Mouse (Mus musculus): ENCODE data around the gene H2afz. TPM values are rescaled to one million over a fixed set of nuclear protein-coding genes. Genes with fewer than 3 reads are reported as not detected.

Gene H2afz
- total and polyA plus RNA-seq, 3 experiments, result 4,006 to 4,409 (median 4,299) TPM

- TF ChIP-seq CHD2 (IDR thresholded peaks at IDR 0.05; ENCODE audit: low read length), result no peak
- TF ChIP-seq CHD1 (IDR thresholded peaks at IDR 0.05; ENCODE audit: low read depth, low read length), result no peak
- TF ChIP-seq TBP (conservative IDR thresholded peaks at IDR 0.05; ENCODE audit: low read depth, low read length), result no peak
- no peak for TF ChIP-seq PAX5 (IDR thresholded peaks at IDR 0.05; ENCODE audit: low read length)
- TF ChIP-seq BHLHE40 (IDR thresholded peaks at IDR 0.05; ENCODE audit: low read depth, low read length), result no peak
- no peak for TF ChIP-seq MYC (IDR thresholded peaks at IDR 0.05; ENCODE audit: low read depth, low read length)
- TF ChIP-seq SIN3A (IDR thresholded peaks at IDR 0.05; ENCODE audit: low read length), result no peak
- no peak for TF ChIP-seq POLR2A (IDR thresholded peaks at IDR 0.05; ENCODE audit: low read depth, low read length)
- no peak for TF ChIP-seq ZC3H11A (IDR thresholded peaks at IDR 0.05; ENCODE audit: low read depth, low read length)
- TF ChIP-seq ZNF384 (IDR thresholded peaks at IDR 0.05; ENCODE audit: low read depth, low read length), result no peak
- TF ChIP-seq IRF4 (IDR thresholded peaks at IDR 0.05; ENCODE audit: low read depth, low read length), result no peak
- no peak for TF ChIP-seq MAX (IDR thresholded peaks at IDR 0.05; ENCODE audit: low read length)
- no peak for TF ChIP-seq SMC3 (IDR thresholded peaks at IDR 0.05; ENCODE audit: low read depth, low read length)
- dilution Hi-C loops (cut with MboI; ENCODE audit: extremely low pct_ligation_motif_present, extremely low pct_unique_long_range_greater_than_20kb, low sequenced_read_pairs), result no loop called here
- DNase-seq (ENCODE audit: extremely low read depth), result no peak
- Histone ChIP-seq H3K4me1 (ENCODE audit: control insufficient read depth in 1 of 2, insufficient read depth in 2 of 2) (peaks cover 0 to 9% of the 10 kb centered on the region in 2 experiments; a peak in 2 of 4 replicates), H3K79me2 (replicated peaks; ENCODE audit: control insufficient read depth, extremely low read depth, insufficient read depth, poor library complexity, severe bottlenecking) (no peaks in the 10 kb centered on the region), H3K27ac (ENCODE audit: insufficient read depth, low read depth) (no peak overlapping the region), H3K4me2 (ENCODE audit: insufficient read depth, low read depth, poor library complexity, severe bottlenecking) (no peak overlapping the region), H3K36me3 (replicated peaks in 1 of 2; ENCODE audit: control insufficient read depth in 1 of 2, insufficient read depth in 1 of 2, low read length in 1 of 2) (peaks cover 0 to 3% of the 10 kb centered on the region in 2 experiments), H3K9me3 (replicated peaks; ENCODE audit: low read length) (peaks cover 6% of the 10 kb centered on the region), H3K4me3 (replicated peaks in 1 of 3; ENCODE audit: low read depth in 2 of 3, low read length in 2 of 3, poor library complexity in 1 of 3) (no peak overlapping the region), H3K27me3 (replicated peaks) (no peaks in the 10 kb centered on the region), H3K9ac (ENCODE audit: insufficient read depth, low read depth) (no peak overlapping the region)
- in situ Hi-C loops (cut with MboI; ENCODE audit: low pct_ligation_motif_present, low pct_unique_long_range_greater_than_20kb, low sequenced_read_pairs), result no loop called here
These were observed 8.2 kb upstream of the H2afz start for GRCm38 (mm10) chr3:137856061-137856460.

DNA sequence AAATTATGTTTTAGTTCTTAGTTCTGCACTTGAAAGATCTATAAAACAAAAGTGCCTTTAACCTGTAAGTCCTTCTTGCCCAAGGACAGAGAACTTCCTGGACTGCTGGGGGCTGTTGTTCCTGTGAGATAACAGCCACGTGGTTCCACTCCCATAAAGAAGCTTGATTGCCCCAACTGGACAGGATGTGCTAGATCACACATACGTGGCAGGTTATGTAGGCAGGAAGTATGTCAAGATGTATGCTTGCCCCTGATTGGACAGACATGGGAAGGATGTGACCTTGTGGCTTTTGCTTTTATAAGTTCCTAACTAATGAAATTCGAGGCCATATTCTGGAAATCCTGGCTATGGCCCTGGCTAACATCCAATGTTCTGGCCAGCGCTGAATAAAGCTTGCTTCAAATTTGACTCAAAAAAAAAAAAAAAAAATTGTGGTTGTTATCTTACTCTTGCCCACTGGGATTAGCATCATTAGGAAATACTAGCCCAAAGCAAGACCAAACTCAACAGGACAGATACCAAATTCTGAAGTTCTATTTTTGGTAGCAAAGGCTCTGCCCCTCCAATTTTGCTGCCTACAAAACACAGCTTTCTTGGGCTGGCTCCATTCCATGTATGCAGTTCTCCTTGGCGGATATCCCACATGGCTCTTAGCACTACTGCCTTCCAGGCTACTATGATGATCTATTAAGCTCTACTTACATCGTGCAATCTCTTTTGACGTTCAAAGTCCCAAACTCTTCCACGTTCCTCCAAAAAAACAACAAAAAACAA lies 3.7 kb upstream of the H2afz start:
- no peak for DNase-seq (ENCODE audit: extremely low read depth)
- in situ Hi-C loops (cut with MboI; ENCODE audit: low pct_ligation_motif_present, low pct_unique_long_range_greater_than_20kb, low sequenced_read_pairs), result loop anchor here (5.0 to 10.0 kb wide), 2 partner anchors 78 to 284 kb away; partner anchors contain the start of genes Mttp and Trmt10a
- dilution Hi-C loops (cut with MboI; ENCODE audit: extremely low pct_ligation_motif_present, extremely low pct_unique_long_range_greater_than_20kb, low sequenced_read_pairs), result no loop called here
- Histone ChIP-seq H3K4me3 (replicated peaks in 1 of 3; ENCODE audit: low read depth in 2 of 3, low read length in 2 of 3, poor library complexity in 1 of 3) (no peak overlapping the region), H3K36me3 (replicated peaks in 1 of 2; ENCODE audit: control insufficient read depth in 1 of 2, insufficient read depth in 1 of 2, low read length in 1 of 2) (peaks cover 0 to 4% of the 10 kb centered on the region in 2 experiments), H3K9ac (ENCODE audit: insufficient read depth, low read depth) (no peak overlapping the region), H3K79me2 (replicated peaks; ENCODE audit: control insufficient read depth, extremely low read depth, insufficient read depth, poor library complexity, severe bottlenecking) (peaks cover 11% of the 10 kb centered on the region), H3K4me2 (ENCODE audit: insufficient read depth, low read depth, poor library complexity, severe bottlenecking) (no peak overlapping the region), H3K27me3 (replicated peaks) (no peaks in the 10 kb centered on the region), H3K27ac (ENCODE audit: insufficient read depth, low read depth) (no peak overlapping the region), H3K9me3 (replicated peaks; ENCODE audit: low read length) (peaks cover 6% of the 10 kb centered on the region), H3K4me1 (ENCODE audit: control insufficient read depth in 1 of 2, insufficient read depth in 2 of 2) (peaks cover 0 to 8% of the 10 kb centered on the region in 2 experiments; a peak in 2 of 4 replicates)
- TF ChIP-seq PAX5 (IDR thresholded peaks at IDR 0.05; ENCODE audit: low read length) (no peak), RCOR1 (conservative IDR thresholded peaks at IDR 0.05; ENCODE audit: low read depth, low read length) (no peak), TCF12 (IDR thresholded peaks at IDR 0.05; ENCODE audit: low read depth, low read length) (no peak), MYC (IDR thresholded peaks at IDR 0.05; ENCODE audit: low read depth, low read length) (no peak), ZNF384 (IDR thresholded peaks at IDR 0.05; ENCODE audit: low read depth, low read length) (peak; percentile 66)
